Mouse (Mus musculus): ENCODE measurements around the gene Afg1l. TPM values are rescaled to one million over a fixed set of nuclear protein-coding genes. Genes with fewer than 3 reads are reported as not detected.
A peak's percentile ranks its signal among the peaks of the same experiment; 100 is the strongest.

Afg1l gene
- polyA plus RNA-seq, 1 experiment from 2014 or later, result 6.1 TPM

- 89% methylated on average over 5 of the region's 5 CpGs for WGBS
- Histone ChIP-seq H3K4me2 (replicated peaks) (no peak overlapping the region), H3K27me3 (no peaks in the 10 kb centered on the region), H3K4me3 (no peak overlapping the region), H3K27ac (no peak overlapping the region), H3K4me1 (peaks cover 20% of the 10 kb centered on the region), H3K9me3 (no peaks in the 10 kb centered on the region), H3K36me3 (no peaks in the 10 kb centered on the region), H3K9ac (no peak overlapping the region)
- no peak for ATAC-seq (ENCODE audit: low FRiP score, low read depth)
These were observed 135.7 kb downstream of the Afg1l start for GRCm38 (mm10) chr10:42342714-42343113.

- H3K4me1 ChIP-seq, result peaks cover 13% of the 10 kb centered on the region
- H3K27ac ChIP-seq, result no peak overlapping the region
- no peak overlapping the region for H3K4me2 ChIP-seq (replicated peaks)
- no peak for ATAC-seq (ENCODE audit: low FRiP score, low read depth)
- H3K27me3 ChIP-seq, result no peaks in the 10 kb centered on the region
- H3K9ac ChIP-seq, result no peak overlapping the region
- H3K9me3 ChIP-seq, result no peaks in the 10 kb centered on the region
- H3K36me3 ChIP-seq, result no peaks in the 10 kb centered on the region
- WGBS, result 82% methylated on average over 11 of the region's 11 CpGs
- H3K4me3 ChIP-seq, result no peak overlapping the region
These were observed 136.4 kb downstream of the Afg1l start for GRCm38 (mm10) chr10:42341815-42342457.

- no peaks in the 10 kb centered on the region for H3K9me3 ChIP-seq
- WGBS, result 67% methylated on average over 6 of the region's 6 CpGs
- H3K27ac ChIP-seq, result no peak overlapping the region
- ATAC-seq (ENCODE audit: low FRiP score, low read depth), result no peak
- no peaks in the 10 kb centered on the region for H3K4me1 ChIP-seq
- no peaks in the 10 kb centered on the region for H3K36me3 ChIP-seq
- H3K27me3 ChIP-seq, result no peaks in the 10 kb centered on the region
- H3K9ac ChIP-seq, result no peak overlapping the region
- H3K4me2 ChIP-seq (replicated peaks), result no peak overlapping the region
- H3K4me3 ChIP-seq, result no peak overlapping the region
These were observed 138.0 kb downstream of the Afg1l start for GRCm38 (mm10) chr10:42340426-42340793.

- H3K4me3 ChIP-seq, result no peak overlapping the region
- ATAC-seq (ENCODE audit: low FRiP score, low read depth), result no peak
- no peak overlapping the region for H3K4me2 ChIP-seq (replicated peaks)
- H3K9me3 ChIP-seq, result no peaks in the 10 kb centered on the region
- H3K36me3 ChIP-seq, result no peaks in the 10 kb centered on the region
- no peak overlapping the region for H3K9ac ChIP-seq
- no peaks in the 10 kb centered on the region for H3K4me1 ChIP-seq
- 86% methylated on average over 8 of the region's 8 CpGs for WGBS
- no peak overlapping the region for H3K27ac ChIP-seq
- no peaks in the 10 kb centered on the region for H3K27me3 ChIP-seq
These were observed 138.5 kb downstream of the Afg1l start for GRCm38 (mm10) chr10:42339773-42340425.

GRCm38 (mm10) chr10:42338456-42338855, 139.9 kb downstream of the Afg1l start:
- H3K27ac ChIP-seq, result no peak overlapping the region
- no peak overlapping the region for H3K4me3 ChIP-seq
- ATAC-seq (ENCODE audit: low FRiP score, low read depth), result no peak
- no peak overlapping the region for H3K9ac ChIP-seq
- H3K4me1 ChIP-seq, result no peaks in the 10 kb centered on the region
- no peaks in the 10 kb centered on the region for H3K27me3 ChIP-seq
- H3K9me3 ChIP-seq, result no peaks in the 10 kb centered on the region
- no peaks in the 10 kb centered on the region for H3K36me3 ChIP-seq
- no peak overlapping the region for H3K4me2 ChIP-seq (replicated peaks)
- 83% methylated on average over 9 of the region's 9 CpGs for WGBS

- WGBS, result 66% methylated on average over 8 of the region's 8 CpGs
- no peak overlapping the region for H3K4me2 ChIP-seq (replicated peaks)
- H3K9me3 ChIP-seq, result no peaks in the 10 kb centered on the region
- H3K4me3 ChIP-seq, result no peak overlapping the region
- no peaks in the 10 kb centered on the region for H3K27me3 ChIP-seq
- H3K36me3 ChIP-seq, result 0 out of 2 replicates have a peak, but pooled peaks cover 3% of the 10 kb centered on the region
- ATAC-seq (ENCODE audit: low FRiP score, low read depth), result no peak
- no peak overlapping the region for H3K27ac ChIP-seq
- no peak overlapping the region for H3K9ac ChIP-seq
- H3K4me1 ChIP-seq, result no peaks in the 10 kb centered on the region
These were observed 150.8 kb downstream of the Afg1l start for GRCm38 (mm10) chr10:42327576-42327975.

- WGBS, result 86% methylated on average over 10 of the region's 10 CpGs
- no peak overlapping the region for H3K4me2 ChIP-seq (replicated peaks)
- H3K27ac ChIP-seq, result no peak overlapping the region
- no peak for ATAC-seq (ENCODE audit: low FRiP score, low read depth)
- H3K4me1 ChIP-seq, result no peaks in the 10 kb centered on the region
- H3K4me3 ChIP-seq, result no peak overlapping the region
- H3K27me3 ChIP-seq, result no peaks in the 10 kb centered on the region
- no peaks in the 10 kb centered on the region for H3K36me3 ChIP-seq
- H3K9ac ChIP-seq, result no peak overlapping the region
- H3K9me3 ChIP-seq, result no peaks in the 10 kb centered on the region
These were observed 153.1 kb downstream of the Afg1l start for GRCm38 (mm10) chr10:42325305-42325704.

- no peak overlapping the region for H3K27ac ChIP-seq
- no peaks in the 10 kb centered on the region for H3K4me1 ChIP-seq
- 0 out of 2 replicates have a peak overlapping the region, but pooled peaks have one; percentile 25 for H3K9ac ChIP-seq
- H3K9me3 ChIP-seq, result no peaks in the 10 kb centered on the region
- no peak overlapping the region for H3K4me3 ChIP-seq
- no peak overlapping the region for H3K4me2 ChIP-seq (replicated peaks)
- H3K27me3 ChIP-seq, result no peaks in the 10 kb centered on the region
- no peak for ATAC-seq (ENCODE audit: low FRiP score, low read depth)
- H3K36me3 ChIP-seq, result no peaks in the 10 kb centered on the region
These were observed 154.4 kb downstream of the Afg1l start for GRCm38 (mm10) chr10:42323978-42324377.

GRCm38 (mm10) chr10:42313222-42313786, 165.1 kb downstream of the Afg1l start:
- H3K4me2 ChIP-seq (replicated peaks), result no peak overlapping the region
- H3K4me3 ChIP-seq, result no peak overlapping the region
- H3K9ac ChIP-seq, result no peak overlapping the region
- peaks cover 9% of the 10 kb centered on the region for H3K36me3 ChIP-seq
- H3K9me3 ChIP-seq, result no peaks in the 10 kb centered on the region
- H3K4me1 ChIP-seq, result 0 out of 2 replicates have a peak, but pooled peaks cover 5% of the 10 kb centered on the region
- H3K27me3 ChIP-seq, result peaks cover 12% of the 10 kb centered on the region; the same call in 1 of the 2 replicates
- WGBS, result 78% methylated on average over 22 of the region's 22 CpGs
- ATAC-seq (ENCODE audit: low FRiP score, low read depth), result no peak
- no peak overlapping the region for H3K27ac ChIP-seq

GRCm38 (mm10) chr10:42312557-42312956, 165.8 kb downstream of the Afg1l start:
- no peak overlapping the region for H3K9ac ChIP-seq
- H3K4me3 ChIP-seq, result no peak overlapping the region
- no peak overlapping the region for H3K4me2 ChIP-seq (replicated peaks)
- H3K27ac ChIP-seq, result no peak overlapping the region
- H3K9me3 ChIP-seq, result no peaks in the 10 kb centered on the region
- 92% methylated on average over 1 of the region's 1 CpGs for WGBS
- ATAC-seq (ENCODE audit: low FRiP score, low read depth), result no peak
- H3K27me3 ChIP-seq, result peaks cover 12% of the 10 kb centered on the region; the same call in 1 of the 2 replicates
- H3K4me1 ChIP-seq, result 0 out of 2 replicates have a peak, but pooled peaks cover 5% of the 10 kb centered on the region
- H3K36me3 ChIP-seq, result peaks cover 7% of the 10 kb centered on the region

- H3K36me3 ChIP-seq, result peaks cover 7% of the 10 kb centered on the region
- no peak overlapping the region for H3K27ac ChIP-seq
- H3K9me3 ChIP-seq, result no peaks in the 10 kb centered on the region
- 30% methylated on average over 8 of the region's 8 CpGs for WGBS
- peak overlapping the region; percentile 14; the same call in 1 of the 2 replicates for H3K9ac ChIP-seq
- peaks cover 14% of the 10 kb centered on the region; the same call in 1 of the 2 replicates for H3K27me3 ChIP-seq
- peak overlapping the region; percentile 55 for H3K4me2 ChIP-seq (replicated peaks)
- H3K4me3 ChIP-seq, result peak overlapping the region; percentile 23
- 0 out of 2 replicates have a peak, but pooled peaks have one; percentile 13 for ATAC-seq (ENCODE audit: low FRiP score, low read depth)
- 0 out of 2 replicates have a peak, but pooled peaks cover 5% of the 10 kb centered on the region for H3K4me1 ChIP-seq
These were observed 169.7 kb downstream of the Afg1l start for GRCm38 (mm10) chr10:42308687-42308987.

GRCm38 (mm10) chr10:42307980-42308686, 170.2 kb downstream of the Afg1l start:
- Histone ChIP-seq H3K4me2 (replicated peaks) (peak overlapping the region; percentile 55), H3K9me3 (no peaks in the 10 kb centered on the region), H3K27me3 (peaks cover 14% of the 10 kb centered on the region; the same call in 1 of the 2 replicates), H3K4me3 (peak overlapping the region; percentile 23), H3K4me1 (0 out of 2 replicates have a peak, but pooled peaks cover 5% of the 10 kb centered on the region), H3K27ac (no peak overlapping the region), H3K9ac (peak overlapping the region; percentile 14), H3K36me3 (peaks cover 7% of the 10 kb centered on the region)
- 7% methylated on average over 20 of the region's 20 CpGs for WGBS
- ATAC-seq (ENCODE audit: low FRiP score, low read depth), result peak; percentile 78

All from limb, embryonic 13.5 days (tissue).